Mouse (Mus musculus) stomach, postnatal 0 days (tissue): ENCODE data around the gene Isoc2a.

Experiments used
- CTCF ChIP-seq: IDR thresholded peaks from 2 replicates; pipeline ENCODE4 v1.5.1; 2016; ENCODE audit warnings: antibody characterized with exemption, low read depth, mild to moderate bottlenecking, moderate library complexity
- EP300 ChIP-seq: optimal IDR thresholded peaks from 2 replicates; pipeline ENCODE3; 2016; ENCODE audit warnings: antibody characterized with exemption

GRCm38 (mm10) chr7:4936832-4937231 lies 59.9 kb downstream of the Isoc2a start:
- no peak for TF ChIP-seq CTCF
- no peak for TF ChIP-seq EP300
